Mouse (Mus musculus) neural tube, embryonic 11.5 days (tissue): ENCODE results near the gene Ngfr. TPM values are rescaled to one million over a fixed set of nuclear protein-coding genes. Genes with fewer than 3 reads are reported as not detected.

ENCODE experiments used
- ATAC-seq: fragments of 200-750 bp; cut with Nextera tagmentation; 2 replicates; pipeline ENCODE4 v1.8.0; 2017; ENCODE audit warnings: moderate number of reproducible peaks, mild to moderate bottlenecking, moderate TSS enrichment, moderate library complexity; ENCODE audit not compliant: insufficient read depth, low FRiP score, low TSS enrichment
- DNase-seq: peaks from one replicate; pipeline ENCODE4 v3.0.0-alpha.2; 2015; ENCODE audit warnings: low spot score
- H3K27ac ChIP-seq: fragments of 300-500 bp; sonication (generic); 2 replicates; pipeline ENCODE4 v1.5.1; 2014; ENCODE audit warnings: low read depth, mild to moderate bottlenecking, low read length
- H3K27me3 ChIP-seq: fragments of 300-500 bp; sonication (generic); 2 replicates; pipeline ENCODE4 v1.6.1; 2014; ENCODE audit warnings: mild to moderate bottlenecking, low read length, mixed read lengths; ENCODE audit not compliant: control insufficient read depth, insufficient read depth
- H3K36me3 ChIP-seq: fragments of 300-500 bp; sonication (generic); 2 replicates; pipeline ENCODE4 v1.6.1; 2014; ENCODE audit warnings: mild to moderate bottlenecking, low read length, moderate library complexity, mixed read lengths; ENCODE audit not compliant: control insufficient read depth, insufficient read depth
- H3K4me1 ChIP-seq: fragments of 300-500 bp; sonication (generic); 2 replicates; pipeline ENCODE4 v1.6.1; 2014; ENCODE audit warnings: low read length, mixed read lengths; ENCODE audit not compliant: control insufficient read depth, insufficient read depth
- H3K4me2 ChIP-seq: fragments of 300-500 bp; sonication (generic); 2 replicates; pipeline ENCODE4 v1.6.1; 2014; ENCODE audit warnings: low read depth, mild to moderate bottlenecking, moderate library complexity
- H3K4me3 ChIP-seq: fragments of 300-500 bp; sonication (generic); 2 replicates; pipeline ENCODE4 v1.5.1; 2014; ENCODE audit warnings: low read depth, low read length
- H3K9ac ChIP-seq: fragments of 300-500 bp; sonication (generic); 2 replicates; pipeline ENCODE4 v1.6.1; 2014; ENCODE audit warnings: mild to moderate bottlenecking, low read length
- H3K9me3 ChIP-seq: fragments of 300-500 bp; sonication (generic); 2 replicates; pipeline ENCODE4 v1.6.1; 2016; ENCODE audit warnings: low read length; ENCODE audit not compliant: control insufficient read depth
- WGBS: fragments of 180-500 bp; shearing (Covaris S2); extraction: QIAGEN DNeasy Blood & Tissue Kit; methylation state at CpG from one replicate; pipeline ENCODE4 v1.1.7; 2014; 5-methylcytosine and 5-hydroxymethylcytosine counted together
- polyA plus RNA-seq: library from polyadenylated mRNA; unstranded; fragments of >200 nt; fragmentation: Nextera tagmentation; extraction: Ambion mirVana; gene quantifications from 2 replicates; pipeline ENCODE4 v1.2.1, GENCODE M21; 2014

The Ngfr gene
- polyA plus RNA-seq, 1 experiment from 2014 or later = 97.6 TPM

GRCm38 (mm10) chr11:95528231-95528630 lies 59.3 kb downstream of the Ngfr start:
- ATAC-seq (no peak), DNase-seq (no peak)
- Histone ChIP-seq H3K9ac (no peak overlapping the region), H3K27ac (no peak overlapping the region), H3K4me1 (no peaks in the 10 kb centered on the region), H3K27me3 (no peaks in the 10 kb centered on the region), H3K9me3 (no peaks in the 10 kb centered on the region), H3K36me3 (no peaks in the 10 kb centered on the region), H3K4me2 (no peak overlapping the region), H3K4me3 (no peak overlapping the region)
- WGBS = 82% methylated on average over 3 of the region's 3 CpGs

GRCm38 (mm10) chr11:95527307-95527706 lies 60.2 kb downstream of the Ngfr start:
- DNase-seq = no peak

GRCm38 (mm10) chr11:95521563-95521962 lies 66.0 kb downstream of the Ngfr start:
- no peak overlapping the region for H3K27ac ChIP-seq
- DNase-seq = peak; percentile 85
- H3K4me2 ChIP-seq = peak overlapping the region; percentile 31
- WGBS = 2% methylated on average over 13 of the region's 13 CpGs
- H3K9ac ChIP-seq = no peak overlapping the region; the same call in 1 of the 2 replicates
- H3K9me3 ChIP-seq = no peaks in the 10 kb centered on the region
- ATAC-seq = 0 out of 2 replicates have a peak, but pooled peaks have one; percentile 36
- no peaks in the 10 kb centered on the region for H3K27me3 ChIP-seq
- H3K36me3 ChIP-seq = no peaks in the 10 kb centered on the region
- peaks cover 10% of the 10 kb centered on the region for H3K4me1 ChIP-seq
- H3K4me3 ChIP-seq = no peak overlapping the region

More at GRCm38 (mm10) chr11:95527307-95527706, 60.2 kb downstream of the Ngfr start:
- no peak overlapping the region for H3K4me3 ChIP-seq
- H3K4me1 ChIP-seq = no peaks in the 10 kb centered on the region
- no peak for ATAC-seq
- no peak overlapping the region for H3K9ac ChIP-seq
- no peaks in the 10 kb centered on the region for H3K9me3 ChIP-seq
- no peaks in the 10 kb centered on the region for H3K36me3 ChIP-seq
- no peak overlapping the region for H3K27ac ChIP-seq
- no peak overlapping the region for H3K4me2 ChIP-seq
- no peaks in the 10 kb centered on the region for H3K27me3 ChIP-seq
- WGBS = 90% methylated on average over 8 of the region's 8 CpGs

GRCm38 (mm10) chr11:95520456-95521072 lies 67.0 kb downstream of the Ngfr start:
- Histone ChIP-seq H3K27ac (no peak overlapping the region), H3K27me3 (0 out of 2 replicates have a peak, but pooled peaks cover 3% of the 10 kb centered on the region), H3K4me1 (peaks cover 18% of the 10 kb centered on the region), H3K4me2 (peak overlapping the region; percentile 25), H3K4me3 (no peak overlapping the region), H3K36me3 (no peaks in the 10 kb centered on the region), H3K9me3 (no peaks in the 10 kb centered on the region), H3K9ac (peak overlapping the region; percentile 47; the same call in 1 of the 2 replicates)
- WGBS = 6% methylated on average over 27 of the region's 27 CpGs
- DNase-seq (peak; percentile 93), ATAC-seq (peak; percentile 54)

GRCm38 (mm10) chr11:95519996-95520395 lies 67.5 kb downstream of the Ngfr start:
- DNase-seq (no peak), ATAC-seq (no peak)
- 0 out of 2 replicates have a peak, but pooled peaks cover 5% of the 10 kb centered on the region for H3K27me3 ChIP-seq
- H3K4me3 ChIP-seq = no peak overlapping the region
- H3K4me1 ChIP-seq = peaks cover 23% of the 10 kb centered on the region
- H3K9ac ChIP-seq = no peak overlapping the region; the same call in 1 of the 2 replicates
- H3K36me3 ChIP-seq = no peaks in the 10 kb centered on the region
- H3K27ac ChIP-seq = no peak overlapping the region
- WGBS = 68% methylated on average over 3 of the region's 3 CpGs
- no peak overlapping the region for H3K4me2 ChIP-seq
- no peaks in the 10 kb centered on the region for H3K9me3 ChIP-seq

- H3K4me1 ChIP-seq = peaks cover 24% of the 10 kb centered on the region
- no peak overlapping the region for H3K4me2 ChIP-seq
- H3K4me3 ChIP-seq = no peak overlapping the region
- H3K27me3 ChIP-seq = peaks cover 10% of the 10 kb centered on the region
- DNase-seq (no peak), ATAC-seq (no peak)
- H3K9ac ChIP-seq = no peak overlapping the region
- H3K36me3 ChIP-seq = no peaks in the 10 kb centered on the region
- no peaks in the 10 kb centered on the region for H3K9me3 ChIP-seq
- H3K27ac ChIP-seq = no peak overlapping the region
- WGBS = 48% methylated on average over 10 of the region's 10 CpGs
Measured at GRCm38 (mm10) chr11:95519299-95519698, 68.2 kb downstream of the Ngfr start.

Other genes starting within 250 kb of the Ngfr start
- 132 and 136 TPM in 2 replicates for gene Slc35b1, start 203.0 kb downstream of the Ngfr start, polyA plus RNA-seq
- gene Spop, start 173.7 kb downstream of the Ngfr start, polyA plus RNA-seq = 132 and 137 TPM in 2 replicates
- 0.37 and 0.66 TPM in 2 replicates for gene Nxph3, start 73.2 kb downstream of the Ngfr start, polyA plus RNA-seq
- gene Phb, start 79.2 kb upstream of the Ngfr start, polyA plus RNA-seq = 226 and 230 TPM in 2 replicates
- 11.9 and 12.3 TPM in 2 replicates for gene Zfp652, start 124.9 kb upstream of the Ngfr start, polyA plus RNA-seq
- 1.1 TPM in 2 replicates for gene B130006D01Rik, start 135.9 kb upstream of the Ngfr start, polyA plus RNA-seq
- gene Phospho1, start 236.8 kb upstream of the Ngfr start, polyA plus RNA-seq = not detected in 2 replicates
- gene Gngt2, start 249.5 kb upstream of the Ngfr start, polyA plus RNA-seq = 6.6 and 8.5 TPM in 2 replicates